Mouse (Mus musculus) stomach, postnatal 0 days (tissue): Measurements from ENCODE around the gene Chchd6. TPM values are rescaled to one million over a fixed set of nuclear protein-coding genes. Genes with fewer than 3 reads are reported as not detected.

Experiments used
- ATAC-seq: fragments of 200-750 bp; cut with Nextera tagmentation; 2 replicates; pipeline ENCODE4 v1.8.0; 2017; ENCODE audit not compliant: low FRiP score, low TSS enrichment
- DNase-seq: peaks from one replicate; pipeline ENCODE4 v3.0.0-alpha.2; 2016; ENCODE audit warnings: low spot score
- H3K27ac ChIP-seq: fragments of 300-500 bp; sonication (generic); replicated peaks from 2 replicates; pipeline ENCODE4 v1.5.1; 2014; ENCODE audit warnings: mild to moderate bottlenecking, control low read depth
- H3K27me3 ChIP-seq: fragments of 300-500 bp; sonication (generic); 2 replicates; pipeline ENCODE4 v1.6.1; 2014; ENCODE audit warnings: low read length; ENCODE audit not compliant: control insufficient read depth, insufficient read depth
- H3K36me3 ChIP-seq: fragments of 300-500 bp; sonication (generic); 2 replicates; pipeline ENCODE4 v1.6.1; 2014; ENCODE audit warnings: low read length, mixed read lengths; ENCODE audit not compliant: control insufficient read depth, insufficient read depth
- H3K4me1 ChIP-seq: fragments of 300-500 bp; sonication (generic); replicated peaks from 2 replicates; pipeline ENCODE4 v1.6.1; 2014; ENCODE audit warnings: antibody characterized with exemption; ENCODE audit not compliant: control insufficient read depth, insufficient read depth
- H3K4me2 ChIP-seq: fragments of 300-500 bp; sonication (generic); replicated peaks from 2 replicates; pipeline ENCODE4 v1.6.1; 2014; ENCODE audit warnings: low read depth, mild to moderate bottlenecking, control low read depth, moderate library complexity
- H3K4me3 ChIP-seq: fragments of 300-500 bp; sonication (generic); 2 replicates; pipeline ENCODE4 v1.5.1; 2014; ENCODE audit warnings: low read depth, low read length, control low read depth
- H3K9ac ChIP-seq: fragments of 300-500 bp; sonication (generic); 2 replicates; pipeline ENCODE4 v1.6.1; 2014; ENCODE audit warnings: mild to moderate bottlenecking, low read length, control low read depth, mixed read lengths
- H3K9me3 ChIP-seq: fragments of 300-500 bp; sonication (generic); 2 replicates; pipeline ENCODE4 v1.6.1; 2016; ENCODE audit warnings: low read length; ENCODE audit not compliant: control insufficient read depth
- CTCF ChIP-seq: IDR thresholded peaks from 2 replicates; pipeline ENCODE4 v1.5.1; 2016; ENCODE audit warnings: antibody characterized with exemption, low read depth, mild to moderate bottlenecking, moderate library complexity
- EP300 ChIP-seq: optimal IDR thresholded peaks from 2 replicates; pipeline ENCODE3; 2016; ENCODE audit warnings: antibody characterized with exemption
- WGBS: fragments of 180-500 bp; shearing (Covaris S2); extraction: QIAGEN DNeasy Blood & Tissue Kit; methylation state at CpG from one replicate; pipeline ENCODE4 v1.1.7; 2014; 5-methylcytosine and 5-hydroxymethylcytosine counted together
- polyA plus RNA-seq: library from polyadenylated mRNA; unstranded; fragments of >200 nt; fragmentation: Nextera tagmentation; extraction: Ambion mirVana; gene quantifications from 2 replicates; pipeline ENCODE4 v1.2.1, GENCODE M21; 2015

The Chchd6 gene
- polyA plus RNA-seq, 1 experiment from 2014 or later: 22.7 TPM

DNA sequence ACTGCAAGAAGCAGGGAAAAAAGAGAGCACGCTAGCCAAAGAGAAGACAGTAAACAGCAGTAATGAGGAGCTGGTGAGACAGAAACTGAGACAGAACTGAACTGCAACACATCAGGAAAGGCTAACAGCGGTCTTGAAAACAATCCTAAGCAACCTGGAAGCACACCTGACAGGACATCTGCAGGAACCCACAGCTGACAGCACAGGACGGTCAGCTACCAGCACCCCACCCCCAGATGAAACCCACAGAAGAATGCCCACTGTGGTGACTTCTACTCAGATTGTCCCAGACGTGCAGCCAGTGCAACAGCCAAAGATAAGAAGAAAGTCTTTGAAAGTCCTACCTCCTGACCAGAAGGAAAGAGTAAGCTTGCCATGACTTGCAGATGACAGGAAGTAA lies 103.1 kb downstream of the Chchd6 start:
- DNase-seq (no peak), ATAC-seq (no peak)
- Histone ChIP-seq H3K36me3 (no peaks in the 10 kb centered on the region), H3K4me2 (no peak overlapping the region), H3K27ac (no peak overlapping the region), H3K4me1 (no peaks in the 10 kb centered on the region), H3K9me3 (no peaks in the 10 kb centered on the region), H3K4me3 (no peak overlapping the region), H3K9ac (no peak overlapping the region), H3K27me3 (no peaks in the 10 kb centered on the region)
- TF ChIP-seq EP300: no peak
- TF ChIP-seq CTCF: no peak
- WGBS: 57% methylated on average over 4 of the region's 4 CpGs

DNA sequence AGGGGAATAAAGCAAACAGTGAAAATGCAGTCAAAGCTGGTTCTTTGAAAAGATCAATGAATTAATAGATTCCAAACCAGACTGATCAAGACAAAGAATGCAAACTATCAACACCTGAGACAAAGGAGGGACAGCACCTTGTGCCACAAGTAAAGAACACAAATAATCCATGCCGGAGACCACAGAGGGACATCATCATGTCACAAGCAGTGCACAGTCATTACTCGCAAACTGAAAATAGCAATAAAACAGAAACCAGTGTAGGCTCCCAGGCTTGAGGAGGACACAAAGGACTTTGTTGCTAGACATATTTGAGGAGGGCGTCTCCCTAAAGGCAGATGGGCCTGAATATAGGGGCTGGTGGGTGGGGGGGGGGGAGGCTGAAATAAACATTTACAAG lies 105.1 kb downstream of the Chchd6 start:
- H3K4me2 ChIP-seq: no peak overlapping the region
- H3K27me3 ChIP-seq: no peaks in the 10 kb centered on the region
- H3K4me1 ChIP-seq: no peaks in the 10 kb centered on the region
- ATAC-seq (no peak), DNase-seq (no peak)
- H3K9ac ChIP-seq: no peak overlapping the region
- TF ChIP-seq EP300: no peak
- TF ChIP-seq CTCF: no peak
- no peaks in the 10 kb centered on the region for H3K36me3 ChIP-seq
- no peaks in the 10 kb centered on the region for H3K9me3 ChIP-seq
- no peak overlapping the region for H3K4me3 ChIP-seq
- 81% methylated on average over 3 of the region's 3 CpGs for WGBS
- H3K27ac ChIP-seq: no peak overlapping the region

DNA sequence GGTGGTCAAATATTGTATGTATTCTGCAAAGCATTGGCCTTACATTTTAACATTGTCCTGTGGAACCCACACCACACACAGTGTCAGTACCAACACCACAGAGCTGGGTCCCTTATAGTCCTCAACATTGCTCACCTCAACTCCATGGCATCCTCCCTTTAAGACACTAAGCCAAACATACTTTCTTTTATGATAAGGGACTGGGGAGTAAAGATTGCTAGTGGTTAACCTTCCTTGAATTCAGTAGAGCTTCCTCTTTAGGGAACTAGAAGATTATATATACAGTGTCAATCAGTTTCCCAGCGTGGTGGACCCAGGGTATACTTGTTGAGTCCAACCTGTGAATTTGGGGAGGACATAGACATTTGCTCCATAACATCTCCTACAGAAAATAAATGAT lies 105.9 kb downstream of the Chchd6 start:
- Histone ChIP-seq H3K27ac (no peak overlapping the region), H3K4me3 (no peak overlapping the region), H3K9ac (no peak overlapping the region), H3K9me3 (no peaks in the 10 kb centered on the region), H3K27me3 (no peaks in the 10 kb centered on the region), H3K4me1 (no peaks in the 10 kb centered on the region), H3K4me2 (no peak overlapping the region), H3K36me3 (no peaks in the 10 kb centered on the region)
- 76% methylated on average over 1 of the region's 1 CpGs for WGBS
- ATAC-seq (no peak), DNase-seq (no peak)
- TF ChIP-seq EP300 (no peak), CTCF (no peak)

DNA sequence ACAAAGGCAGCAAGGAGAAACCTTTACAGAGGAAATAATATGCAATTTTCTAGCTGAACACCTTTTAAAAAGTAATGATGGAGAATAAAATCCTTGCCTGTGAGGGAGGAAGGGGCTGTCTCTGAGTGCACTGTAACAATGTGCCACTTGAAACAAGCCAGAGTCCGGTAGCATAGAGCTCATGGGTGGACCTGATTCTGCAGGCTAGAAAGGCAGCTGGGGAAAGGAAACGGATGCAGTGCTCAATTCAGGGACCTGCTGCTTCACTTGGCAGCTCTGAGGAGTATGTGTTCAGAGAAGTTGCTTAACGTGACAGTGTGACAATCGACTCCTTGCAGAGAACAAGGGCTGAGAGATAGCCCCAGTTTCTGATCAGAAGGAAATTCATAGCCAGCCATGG lies 109.4 kb downstream of the Chchd6 start:
- no peak for ATAC-seq
- H3K4me2 ChIP-seq: no peak overlapping the region
- no peak for DNase-seq
- H3K4me1 ChIP-seq: no peaks in the 10 kb centered on the region
- 59% methylated on average over 4 of the region's 4 CpGs for WGBS
- TF ChIP-seq EP300 (no peak), CTCF (no peak)
- H3K27ac ChIP-seq: no peak overlapping the region
- H3K9ac ChIP-seq: no peak overlapping the region
- H3K27me3 ChIP-seq: no peaks in the 10 kb centered on the region
- no peaks in the 10 kb centered on the region for H3K36me3 ChIP-seq
- no peaks in the 10 kb centered on the region for H3K9me3 ChIP-seq
- no peak overlapping the region for H3K4me3 ChIP-seq

DNA sequence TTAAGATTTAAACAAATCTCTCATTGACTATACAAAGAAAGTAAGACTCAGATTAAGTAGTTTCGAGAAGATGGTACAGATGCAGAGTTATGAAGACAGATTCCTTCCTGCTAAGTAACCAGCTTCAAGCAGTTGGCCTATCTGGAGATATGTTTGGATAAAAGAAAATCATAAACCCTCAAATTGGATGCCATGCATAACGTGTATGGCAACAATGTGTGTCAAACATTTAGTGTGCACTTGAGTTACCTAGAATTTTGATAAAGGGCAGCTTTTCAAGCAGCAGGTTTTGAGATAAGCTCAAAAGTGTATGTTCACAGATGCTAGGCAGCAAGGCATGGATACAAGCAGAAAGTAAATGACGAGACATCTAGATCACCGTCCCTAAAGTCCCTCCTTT lies 114.3 kb downstream of the Chchd6 start:
- Histone ChIP-seq H3K27me3 (no peaks in the 10 kb centered on the region), H3K9me3 (no peaks in the 10 kb centered on the region), H3K9ac (no peak overlapping the region), H3K4me3 (no peak overlapping the region), H3K4me2 (no peak overlapping the region), H3K27ac (no peak overlapping the region), H3K4me1 (no peaks in the 10 kb centered on the region), H3K36me3 (no peaks in the 10 kb centered on the region)
- 79% methylated on average over 4 of the region's 4 CpGs for WGBS
- ATAC-seq (no peak), DNase-seq (no peak)
- TF ChIP-seq EP300 (no peak), CTCF (no peak)

DNA sequence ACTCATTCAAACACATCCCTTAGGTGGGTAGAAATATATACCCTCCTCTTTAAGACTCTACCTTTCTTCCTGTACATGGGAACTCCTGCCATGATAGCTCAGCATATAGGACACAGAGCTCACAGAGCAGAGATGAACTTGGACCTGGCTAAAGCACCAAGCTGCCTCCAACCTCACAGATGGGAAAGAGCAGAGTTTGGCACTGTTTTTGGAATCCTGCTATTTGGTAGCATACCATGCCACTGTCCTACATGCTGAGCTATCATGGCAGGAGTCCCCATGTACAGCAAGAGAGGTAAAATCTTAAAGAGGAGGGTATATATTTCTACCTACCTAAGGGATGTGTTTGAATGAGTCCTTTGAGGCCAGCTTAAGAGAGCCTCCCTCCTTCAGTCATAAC lies 127.5 kb downstream of the Chchd6 start:
- H3K27ac ChIP-seq: no peak overlapping the region
- no peak overlapping the region for H3K4me3 ChIP-seq
- H3K36me3 ChIP-seq: no peaks in the 10 kb centered on the region
- H3K9me3 ChIP-seq: no peaks in the 10 kb centered on the region
- H3K4me1 ChIP-seq: no peaks in the 10 kb centered on the region
- no peaks in the 10 kb centered on the region for H3K27me3 ChIP-seq
- ATAC-seq: no peak
- no peak overlapping the region for H3K9ac ChIP-seq
- H3K4me2 ChIP-seq: no peak overlapping the region
- no peak for DNase-seq
- TF ChIP-seq CTCF (no peak), EP300 (no peak)
